Mouse (Mus musculus): Measurements from ENCODE around the gene Ccn1. TPM values are rescaled to one million over a fixed set of nuclear protein-coding genes. Genes with fewer than 3 reads are reported as not detected.

The Ccn1 gene
- polyA plus RNA-seq, 1 experiment from 2014 or later: 58.3 TPM

DNA sequence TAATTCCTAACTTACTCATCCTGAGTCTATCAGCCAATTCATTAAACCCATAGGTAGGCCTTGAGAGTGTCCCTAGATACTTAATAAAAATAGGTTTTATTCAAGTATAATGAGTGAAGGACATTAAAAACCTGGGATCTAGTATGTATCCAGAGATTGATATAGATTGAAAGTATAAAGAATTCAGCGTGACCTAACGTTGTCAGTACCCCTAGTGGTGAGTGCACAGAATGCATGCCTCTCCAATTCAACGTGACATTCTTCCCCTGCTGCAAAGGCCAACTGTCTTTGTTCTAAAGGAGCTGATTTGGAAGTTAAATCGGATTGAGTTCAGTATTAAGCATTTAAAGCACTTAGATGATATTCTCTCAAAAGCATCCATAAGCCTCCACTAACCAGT lies 37.1 kb downstream of the Ccn1 start:
- no peak overlapping the region for H3K9ac ChIP-seq
- no peak overlapping the region for H3K4me3 ChIP-seq
- peaks cover 22% of the 10 kb centered on the region for H3K4me1 ChIP-seq
- H3K27ac ChIP-seq: no peak overlapping the region
- H3K27me3 ChIP-seq: no peaks in the 10 kb centered on the region
- no peaks in the 10 kb centered on the region for H3K36me3 ChIP-seq
- 18% methylated on average over 4 of the region's 4 CpGs for WGBS
- no peak overlapping the region for H3K4me2 ChIP-seq
- H3K9me3 ChIP-seq: no peaks in the 10 kb centered on the region
- ATAC-seq (ENCODE audit: borderline replicate concordance, extremely low read depth, low FRiP score, low TSS enrichment): no peak

DNA sequence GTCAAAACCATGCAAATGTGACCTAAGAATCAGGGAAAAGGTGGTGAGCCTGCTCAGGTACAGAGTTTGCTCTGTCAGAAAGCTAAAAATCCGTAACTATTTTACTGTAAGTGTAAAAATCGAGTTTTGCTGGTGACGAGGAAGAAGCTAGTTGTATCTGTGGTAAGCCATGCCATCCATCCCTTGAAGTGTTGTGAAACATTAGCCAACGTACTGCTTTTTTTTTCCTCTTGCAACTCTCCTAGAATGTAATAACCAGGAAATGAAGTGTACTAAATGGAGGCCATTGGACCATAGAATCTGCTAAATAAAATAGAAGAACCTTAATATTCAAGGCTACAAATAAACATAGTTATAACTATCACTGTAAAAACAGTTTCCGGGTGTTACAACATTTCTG lies 41.5 kb downstream of the Ccn1 start:
- H3K4me2 ChIP-seq: no peak overlapping the region
- no peaks in the 10 kb centered on the region for H3K9me3 ChIP-seq
- ATAC-seq (ENCODE audit: borderline replicate concordance, extremely low read depth, low FRiP score, low TSS enrichment): no peak
- WGBS: 85% methylated on average over 5 of the region's 5 CpGs
- H3K9ac ChIP-seq: no peak overlapping the region
- H3K4me1 ChIP-seq: 0 out of 2 replicates have a peak, but pooled peaks cover under 1% of the 10 kb centered on the region
- no peak overlapping the region for H3K27ac ChIP-seq
- no peaks in the 10 kb centered on the region for H3K27me3 ChIP-seq
- H3K36me3 ChIP-seq: peaks cover 22% of the 10 kb centered on the region
- H3K4me3 ChIP-seq: no peak overlapping the region

DNA sequence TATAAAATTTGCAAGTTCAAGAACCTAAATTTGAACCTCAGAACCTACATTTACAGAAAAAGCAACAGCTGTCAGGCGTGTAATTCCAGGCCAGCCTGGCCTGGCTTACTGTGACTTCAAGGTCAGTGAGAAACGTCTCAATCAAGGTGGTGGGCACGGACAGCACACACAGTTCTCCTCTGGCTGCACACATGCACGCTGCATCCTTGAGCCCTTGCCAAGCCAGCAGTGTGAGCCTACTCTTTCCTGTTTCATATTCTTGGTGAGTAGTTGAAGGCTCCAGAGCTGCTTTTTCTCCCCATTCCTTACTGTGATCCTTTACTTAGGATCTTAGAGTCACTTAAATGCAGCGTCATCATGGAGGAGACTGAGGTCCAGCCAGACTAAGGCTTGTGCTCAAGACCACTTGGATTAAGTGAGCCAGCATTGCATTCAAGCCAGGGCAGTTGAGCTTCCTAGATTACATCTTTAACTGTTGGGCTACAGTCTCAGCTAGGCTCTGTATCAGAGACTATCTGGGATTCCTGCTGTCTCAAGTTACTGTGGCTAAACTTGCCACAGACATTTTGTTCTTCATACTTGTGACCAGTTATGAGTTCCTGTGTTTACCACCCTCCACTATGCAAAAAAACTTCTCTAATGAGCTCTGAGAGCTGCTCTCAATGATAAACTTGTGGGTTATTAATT lies 44.2 kb downstream of the Ccn1 start:
- Histone ChIP-seq H3K4me1 (peaks cover 16% of the 10 kb centered on the region), H3K4me2 (no peak overlapping the region), H3K4me3 (no peak overlapping the region), H3K27me3 (no peaks in the 10 kb centered on the region), H3K9ac (no peak overlapping the region), H3K27ac (no peak overlapping the region), H3K9me3 (no peaks in the 10 kb centered on the region), H3K36me3 (peaks cover 22% of the 10 kb centered on the region)
- WGBS: 86% methylated on average over 5 of the region's 5 CpGs
- ATAC-seq (ENCODE audit: borderline replicate concordance, extremely low read depth, low FRiP score, low TSS enrichment): no peak

DNA sequence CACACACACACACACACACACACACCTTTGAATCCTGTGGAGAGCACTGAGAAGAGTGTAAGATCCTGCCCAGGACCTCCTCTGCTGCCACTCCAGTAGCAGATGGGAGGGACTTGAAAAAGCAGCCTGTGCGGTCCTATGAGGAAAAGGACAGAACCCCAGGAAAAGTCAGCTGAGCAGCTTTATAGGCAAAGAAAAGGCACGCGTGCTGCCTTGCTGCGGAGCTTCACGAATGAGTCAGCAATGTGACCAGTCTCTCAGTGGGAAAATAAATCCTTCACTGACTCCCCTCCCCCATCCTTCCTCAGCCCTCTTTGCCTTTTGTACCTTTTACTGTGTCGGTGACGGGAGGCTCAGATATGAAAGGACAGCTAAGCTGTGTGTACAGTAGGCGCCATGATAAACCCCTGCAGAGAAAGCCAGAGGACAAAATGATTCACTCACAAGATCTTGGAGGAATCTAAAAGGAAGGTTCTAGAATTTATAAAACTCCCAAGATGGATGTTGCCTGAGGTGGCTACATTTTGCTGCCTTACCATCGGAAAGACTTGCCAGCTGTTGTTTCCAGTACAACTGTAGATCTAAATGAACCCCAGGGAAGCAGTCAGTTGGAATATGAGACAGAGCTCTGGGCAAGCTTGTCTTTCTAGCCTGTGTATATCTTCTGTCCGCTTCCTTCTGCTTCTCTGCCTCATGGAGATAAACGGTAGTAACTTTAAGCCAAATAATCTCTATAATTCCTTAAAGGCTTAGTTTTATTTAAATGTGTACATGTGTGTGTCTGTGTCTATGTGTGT lies 47.2 kb downstream of the Ccn1 start:
- Histone ChIP-seq H3K4me1 (peaks cover 17% of the 10 kb centered on the region), H3K4me3 (no peak overlapping the region), H3K27me3 (no peaks in the 10 kb centered on the region), H3K9me3 (no peaks in the 10 kb centered on the region), H3K4me2 (peak overlapping the region; percentile 9; the same call in 1 of the 2 replicates), H3K9ac (no peak overlapping the region), H3K27ac (peak overlapping the region; percentile 60), H3K36me3 (peaks cover 45% of the 10 kb centered on the region)
- ATAC-seq (ENCODE audit: borderline replicate concordance, extremely low read depth, low FRiP score, low TSS enrichment): peak; percentile 56
- 35% methylated on average over 11 of the region's 11 CpGs for WGBS

DNA sequence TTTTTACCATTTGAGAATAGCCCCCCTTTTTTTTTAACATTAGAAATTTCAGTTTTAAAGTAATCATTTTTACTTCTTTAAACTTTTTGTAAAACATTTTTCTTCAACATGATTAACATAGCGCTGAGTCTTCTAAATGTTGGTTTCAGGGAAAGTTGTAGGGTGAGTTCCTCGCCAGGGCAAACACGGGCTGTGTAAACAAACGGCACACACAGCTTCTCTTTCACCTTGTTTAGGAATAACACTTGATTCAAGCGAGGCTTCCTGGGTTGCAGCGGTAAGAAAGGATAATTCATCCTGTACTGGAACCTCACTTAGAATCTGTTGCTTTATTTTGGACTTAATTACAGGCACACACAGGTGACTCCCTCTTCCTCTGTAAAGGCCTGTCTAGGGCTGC lies 48.4 kb downstream of the Ccn1 start:
- WGBS: 27% methylated on average over 6 of the region's 6 CpGs
- H3K27me3 ChIP-seq: no peaks in the 10 kb centered on the region
- no peak overlapping the region for H3K4me2 ChIP-seq
- no peaks in the 10 kb centered on the region for H3K9me3 ChIP-seq
- H3K9ac ChIP-seq: no peak overlapping the region
- no peak for ATAC-seq (ENCODE audit: borderline replicate concordance, extremely low read depth, low FRiP score, low TSS enrichment)
- H3K36me3 ChIP-seq: peaks cover 45% of the 10 kb centered on the region
- H3K4me1 ChIP-seq: peaks cover 17% of the 10 kb centered on the region
- H3K4me3 ChIP-seq: no peak overlapping the region
- peak overlapping the region; percentile 60 for H3K27ac ChIP-seq

DNA sequence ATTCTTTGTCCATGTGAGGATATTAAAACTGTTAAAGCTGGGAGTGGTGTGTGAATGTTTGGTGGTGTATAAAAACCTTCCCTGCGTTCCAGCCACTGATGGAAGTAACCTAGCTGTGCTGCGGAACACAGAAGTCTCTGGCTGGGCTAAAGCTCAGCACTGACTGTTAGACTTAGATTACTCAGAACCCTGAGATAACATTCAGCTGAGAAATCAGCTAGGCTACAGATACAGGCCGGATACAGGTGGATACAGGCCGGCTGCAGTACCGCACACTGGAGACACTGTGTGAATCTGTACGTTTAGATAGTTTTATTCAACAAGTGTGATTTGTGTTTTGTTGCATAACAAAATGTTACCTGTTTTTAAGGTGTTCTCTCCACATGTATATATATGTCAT lies 49.0 kb downstream of the Ccn1 start:
- H3K4me1 ChIP-seq: peaks cover 17% of the 10 kb centered on the region
- 55% methylated on average over 6 of the region's 6 CpGs for WGBS
- no peaks in the 10 kb centered on the region for H3K27me3 ChIP-seq
- H3K9me3 ChIP-seq: no peaks in the 10 kb centered on the region
- H3K27ac ChIP-seq: 0 out of 2 replicates have a peak overlapping the region, but pooled peaks have one; percentile 29
- ATAC-seq (ENCODE audit: borderline replicate concordance, extremely low read depth, low FRiP score, low TSS enrichment): no peak
- no peak overlapping the region for H3K4me3 ChIP-seq
- peaks cover 46% of the 10 kb centered on the region for H3K36me3 ChIP-seq
- no peak overlapping the region for H3K9ac ChIP-seq
- H3K4me2 ChIP-seq: no peak overlapping the region

DNA sequence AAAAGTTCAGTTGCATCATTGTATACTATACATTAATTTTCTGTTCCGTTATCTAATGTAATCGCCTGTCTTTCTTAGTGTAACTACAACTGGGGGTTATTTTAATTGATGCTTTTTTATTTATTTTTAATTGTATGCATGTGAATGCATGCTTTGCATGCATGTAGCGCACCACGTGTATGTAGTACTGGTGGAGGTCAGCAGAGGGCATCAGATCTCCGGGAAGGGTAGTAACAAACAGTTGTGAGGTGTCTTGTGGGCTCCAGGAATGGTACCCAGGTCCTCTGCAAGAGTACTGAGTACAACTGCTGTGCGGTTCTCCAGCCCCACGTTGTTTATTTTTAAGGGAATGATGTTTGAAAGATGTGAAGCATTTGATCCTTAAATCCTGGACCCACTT lies 50.7 kb downstream of the Ccn1 start:
- no peaks in the 10 kb centered on the region for H3K9me3 ChIP-seq
- no peak overlapping the region for H3K4me3 ChIP-seq
- H3K4me1 ChIP-seq: peaks cover 17% of the 10 kb centered on the region
- no peak overlapping the region for H3K9ac ChIP-seq
- H3K27ac ChIP-seq: no peak overlapping the region
- H3K4me2 ChIP-seq: no peak overlapping the region
- peaks cover 49% of the 10 kb centered on the region for H3K36me3 ChIP-seq
- no peaks in the 10 kb centered on the region for H3K27me3 ChIP-seq
- 87% methylated on average over 7 of the region's 7 CpGs for whole genome bisulfite sequencing
- no peak for ATAC-seq (ENCODE audit: borderline replicate concordance, extremely low read depth, low FRiP score, low TSS enrichment)

Other genes with a start within 250 kb of the Ccn1 start
- 30.2 and 32.1 TPM in 2 replicates for gene Znhit6, start 73.8 kb downstream of the Ccn1 start, polyA plus RNA-seq (2015; fragmentation: Nextera tagmentation; extraction: Ambion mirVana)
- 27.7 and 30.8 TPM in 2 replicates for gene Ddah1, start 108.7 kb upstream of the Ccn1 start, polyA plus RNA-seq (2015; fragmentation: Nextera tagmentation; extraction: Ambion mirVana)